Mouse (Mus musculus): Measurements from ENCODE around the gene Ptma. TPM values are rescaled to one million over a fixed set of nuclear protein-coding genes. Genes with fewer than 3 reads are reported as not detected.
"Not testable (repeated sequence)": the region's sequence is repeated elsewhere in the genome, so short reads cannot be mapped to it uniquely, and the experiment has no call there.

Gene Ptma
- polyA plus RNA-seq, 1 experiment from 2014 or later, result 2,826 TPM

DNA sequence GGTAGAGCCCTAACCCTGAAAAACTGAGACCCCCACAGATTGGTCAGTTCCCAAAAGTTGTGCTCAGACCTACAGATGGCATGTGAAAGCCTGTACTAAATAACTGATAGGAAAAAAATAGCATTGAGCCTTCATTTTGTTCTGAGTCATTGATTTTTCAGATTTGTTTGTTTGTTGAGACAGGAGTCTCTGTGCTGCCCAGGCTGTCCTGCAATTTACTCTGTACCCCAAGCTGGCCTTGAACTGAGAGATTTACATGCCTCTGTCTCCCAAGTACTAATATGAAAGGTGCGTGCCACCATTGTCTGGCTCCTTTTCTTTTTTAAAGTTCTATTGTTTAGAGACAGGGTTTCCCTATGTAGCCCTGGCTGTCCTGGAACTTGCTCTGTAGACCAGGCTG is 41.2 kb upstream of the Ptma start:
- 95% methylated on average over 1 of the region's 1 CpGs for WGBS
- no peak for ATAC-seq (replicated peaks; ENCODE audit: low FRiP score, low TSS enrichment, low read depth)

DNA sequence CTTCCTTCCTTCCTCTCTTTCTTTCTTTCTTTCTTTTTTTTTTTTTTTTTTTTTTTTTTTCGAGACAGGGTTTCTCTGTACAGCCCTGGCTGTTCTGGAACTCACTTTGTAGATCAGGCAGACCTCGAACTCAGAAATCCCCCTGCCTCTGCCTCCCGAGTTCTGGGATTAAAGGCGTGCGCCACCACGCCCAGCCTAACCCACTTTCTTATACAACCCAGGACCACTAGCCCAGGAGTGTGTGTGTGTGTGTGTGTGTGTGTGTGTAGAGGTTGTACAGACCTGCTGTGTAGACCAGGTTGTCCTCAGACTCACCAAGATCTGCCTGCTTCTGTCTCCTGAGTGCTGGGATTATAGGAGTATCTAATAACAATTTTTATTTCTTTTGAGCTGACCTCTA is 40.7 kb upstream of the Ptma start:
- H3K27me3 ChIP-seq (replicated peaks; ENCODE audit: control insufficient read depth, insufficient read depth, low read length); H3K36me3 ChIP-seq (ENCODE audit: control insufficient read depth, insufficient read depth, low read length): not testable (repeated sequence)

More for the DNA sequence above, 41.2 kb upstream of the Ptma start:
- H3K9me3 ChIP-seq (ENCODE audit: control insufficient read depth, low read length), result no peaks in the 10 kb centered on the region
- H3K36me3 ChIP-seq (ENCODE audit: control insufficient read depth, insufficient read depth, low read length), result no peaks in the 10 kb centered on the region
- DNase-seq (ENCODE audit: low spot score), result no peak
- H3K9ac ChIP-seq (ENCODE audit: low read length), result no peak overlapping the region
- no peak overlapping the region for H3K4me2 ChIP-seq (ENCODE audit: low read length)
- no peak overlapping the region for H3K4me3 ChIP-seq (ENCODE audit: low read depth, low read length)
- peaks cover 12% of the 10 kb centered on the region for H3K4me1 ChIP-seq (replicated peaks; ENCODE audit: control insufficient read depth, insufficient read depth, low read length)
- H3K27me3 ChIP-seq (replicated peaks; ENCODE audit: control insufficient read depth, insufficient read depth, low read length), result no peaks in the 10 kb centered on the region
- H3K27ac ChIP-seq (ENCODE audit: low read depth), result no peak overlapping the region

GRCm38 (mm10) chr1:86486703-86487294 is 39.7 kb upstream of the Ptma start:
- H3K9ac ChIP-seq (ENCODE audit: low read length), result peak overlapping the region; percentile 70
- peak overlapping the region; percentile 52 for H3K4me2 ChIP-seq (ENCODE audit: low read length)
- H3K36me3 ChIP-seq (ENCODE audit: control insufficient read depth, insufficient read depth, low read length), result no peaks in the 10 kb centered on the region
- peak overlapping the region; percentile 83 for H3K4me3 ChIP-seq (ENCODE audit: low read depth, low read length)
- peak overlapping the region; percentile 97 for H3K27ac ChIP-seq (ENCODE audit: low read depth)
- H3K4me1 ChIP-seq (replicated peaks; ENCODE audit: control insufficient read depth, insufficient read depth, low read length), result peaks cover 22% of the 10 kb centered on the region
- no peaks in the 10 kb centered on the region for H3K9me3 ChIP-seq (ENCODE audit: control insufficient read depth, low read length)
- DNase-seq (ENCODE audit: low spot score) (no peak), ATAC-seq (replicated peaks; ENCODE audit: low FRiP score, low TSS enrichment, low read depth) (no peak; the same call in 1 of the 2 replicates)
- WGBS, result 8% methylated on average over 13 of the region's 13 CpGs
- H3K27me3 ChIP-seq (replicated peaks; ENCODE audit: control insufficient read depth, insufficient read depth, low read length), result no peaks in the 10 kb centered on the region

More for the DNA sequence above, 40.7 kb upstream of the Ptma start:
- peaks cover 14% of the 10 kb centered on the region for H3K4me1 ChIP-seq (replicated peaks; ENCODE audit: control insufficient read depth, insufficient read depth, low read length)
- not testable (repeated sequence) for H3K4me2 ChIP-seq (ENCODE audit: low read length); H3K4me3 ChIP-seq (ENCODE audit: low read depth, low read length); ATAC-seq (replicated peaks; ENCODE audit: low FRiP score, low TSS enrichment, low read depth); H3K9ac ChIP-seq (ENCODE audit: low read length); DNase-seq (ENCODE audit: low spot score); H3K27ac ChIP-seq (ENCODE audit: low read depth); H3K9me3 ChIP-seq (ENCODE audit: control insufficient read depth, low read length)
- 95% methylated on average over 5 of the region's 6 CpGs for WGBS

- H3K36me3 ChIP-seq (ENCODE audit: control insufficient read depth, insufficient read depth, low read length), result no peaks in the 10 kb centered on the region
- H3K9ac ChIP-seq (ENCODE audit: low read length), result peak overlapping the region; percentile 97
- H3K9me3 ChIP-seq (ENCODE audit: control insufficient read depth, low read length), result no peaks in the 10 kb centered on the region
- peak overlapping the region; percentile 85 for H3K4me2 ChIP-seq (ENCODE audit: low read length)
- H3K27ac ChIP-seq (ENCODE audit: low read depth), result peak overlapping the region; percentile 97
- DNase-seq (ENCODE audit: low spot score) (peak; percentile 100), ATAC-seq (replicated peaks; ENCODE audit: low FRiP score, low TSS enrichment, low read depth) (peak; percentile 93)
- no peaks in the 10 kb centered on the region for H3K27me3 ChIP-seq (replicated peaks; ENCODE audit: control insufficient read depth, insufficient read depth, low read length)
- WGBS, result under 1% methylated on average over 74 of the region's 74 CpGs
- peaks cover 28% of the 10 kb centered on the region for H3K4me1 ChIP-seq (replicated peaks; ENCODE audit: control insufficient read depth, insufficient read depth, low read length)
- peak overlapping the region; percentile 83 for H3K4me3 ChIP-seq (ENCODE audit: low read depth, low read length)
Observed at GRCm38 (mm10) chr1:86487295-86487907, 39.1 kb upstream of the Ptma start.

DNA sequence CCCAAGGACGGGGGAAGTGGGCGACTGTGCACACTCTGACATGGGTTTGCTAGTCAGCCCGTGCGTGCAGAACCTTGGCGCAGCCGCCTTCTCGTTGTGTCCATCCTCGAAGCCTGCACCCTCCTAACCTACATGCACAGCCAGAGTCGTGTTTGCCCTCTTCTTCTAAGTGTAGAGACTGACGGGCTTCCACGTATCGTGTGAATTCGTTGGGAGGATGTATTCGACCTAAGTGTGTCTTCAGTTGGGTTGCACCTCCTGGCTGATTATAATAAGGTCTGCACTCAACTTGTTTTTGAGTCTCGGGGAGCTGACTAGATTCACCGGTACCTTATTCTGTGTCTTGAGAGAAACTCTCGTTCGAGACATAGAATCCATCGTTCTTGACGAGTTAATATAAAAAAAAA is 38.6 kb upstream of the Ptma start:
- peak overlapping the region; percentile 85 for H3K4me2 ChIP-seq (ENCODE audit: low read length)
- H3K4me1 ChIP-seq (replicated peaks; ENCODE audit: control insufficient read depth, insufficient read depth, low read length), result peaks cover 34% of the 10 kb centered on the region
- H3K27me3 ChIP-seq (replicated peaks; ENCODE audit: control insufficient read depth, insufficient read depth, low read length), result no peaks in the 10 kb centered on the region
- peak overlapping the region; percentile 97 for H3K9ac ChIP-seq (ENCODE audit: low read length)
- WGBS, result 7% methylated on average over 20 of the region's 20 CpGs
- H3K27ac ChIP-seq (ENCODE audit: low read depth), result peak overlapping the region; percentile 97
- H3K36me3 ChIP-seq (ENCODE audit: control insufficient read depth, insufficient read depth, low read length), result no peaks in the 10 kb centered on the region
- DNase-seq (ENCODE audit: low spot score) (no peak), ATAC-seq (replicated peaks; ENCODE audit: low FRiP score, low TSS enrichment, low read depth) (no peak; the same call in 1 of the 2 replicates)
- peak overlapping the region; percentile 83 for H3K4me3 ChIP-seq (ENCODE audit: low read depth, low read length)
- no peaks in the 10 kb centered on the region for H3K9me3 ChIP-seq (ENCODE audit: control insufficient read depth, low read length)

DNA sequence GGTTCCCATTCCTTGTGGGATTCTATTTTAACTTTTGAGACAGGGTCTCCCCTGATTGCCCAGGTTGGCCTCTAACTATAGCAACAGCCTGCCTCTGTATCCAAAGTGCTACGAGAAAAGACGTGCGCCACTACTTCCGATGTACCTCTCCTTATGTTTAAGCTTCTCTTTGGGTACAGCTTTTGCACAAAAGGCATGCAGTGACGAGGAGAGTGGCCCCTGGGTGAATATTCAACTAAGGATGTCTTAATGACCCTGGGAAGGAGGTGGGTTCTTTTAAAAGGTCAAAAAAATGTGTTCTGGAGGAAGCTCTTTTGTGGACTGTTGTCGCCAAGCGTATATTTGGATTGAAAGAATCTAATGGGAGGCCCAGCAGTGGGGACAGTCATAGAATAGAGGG is 38.2 kb upstream of the Ptma start:
- ATAC-seq (replicated peaks; ENCODE audit: low FRiP score, low TSS enrichment, low read depth) (no peak), DNase-seq (ENCODE audit: low spot score) (no peak)
- WGBS, result 54% methylated on average over 7 of the region's 7 CpGs
- H3K4me1 ChIP-seq (replicated peaks; ENCODE audit: control insufficient read depth, insufficient read depth, low read length), result peaks cover 35% of the 10 kb centered on the region
- H3K4me2 ChIP-seq (ENCODE audit: low read length), result peak overlapping the region; percentile 85
- H3K36me3 ChIP-seq (ENCODE audit: control insufficient read depth, insufficient read depth, low read length), result no peaks in the 10 kb centered on the region
- H3K4me3 ChIP-seq (ENCODE audit: low read depth, low read length), result peak overlapping the region; percentile 83
- H3K27me3 ChIP-seq (replicated peaks; ENCODE audit: control insufficient read depth, insufficient read depth, low read length), result no peaks in the 10 kb centered on the region
- H3K9me3 ChIP-seq (ENCODE audit: control insufficient read depth, low read length), result no peaks in the 10 kb centered on the region
- H3K27ac ChIP-seq (ENCODE audit: low read depth), result peak overlapping the region; percentile 97
- peak overlapping the region; percentile 97 for H3K9ac ChIP-seq (ENCODE audit: low read length)

DNA sequence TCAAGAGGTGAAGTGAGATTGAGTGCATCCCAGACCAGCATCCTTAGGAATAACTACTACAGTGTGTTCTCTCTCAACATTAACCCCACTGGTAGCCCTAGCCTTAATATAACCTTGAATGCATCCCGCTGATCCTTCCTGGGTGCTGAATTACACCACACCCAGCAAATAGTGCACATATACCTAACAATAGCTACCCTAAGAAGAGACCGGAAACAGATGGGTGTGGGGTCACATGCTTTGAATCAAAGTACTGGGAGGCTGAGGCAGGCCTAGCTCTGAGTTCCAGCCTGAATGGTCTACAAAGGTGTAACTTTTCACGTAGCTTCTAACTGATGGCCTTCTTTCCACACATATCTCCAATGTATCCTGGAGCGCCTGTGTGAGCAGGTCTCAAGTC is 37.8 kb upstream of the Ptma start:
- no peaks in the 10 kb centered on the region for H3K9me3 ChIP-seq (ENCODE audit: control insufficient read depth, low read length)
- H3K36me3 ChIP-seq (ENCODE audit: control insufficient read depth, insufficient read depth, low read length), result no peaks in the 10 kb centered on the region
- ATAC-seq (replicated peaks; ENCODE audit: low FRiP score, low TSS enrichment, low read depth), result no peak
- DNase-seq (ENCODE audit: low spot score), result no peak
- peak overlapping the region; percentile 85 for H3K4me2 ChIP-seq (ENCODE audit: low read length)
- H3K27me3 ChIP-seq (replicated peaks; ENCODE audit: control insufficient read depth, insufficient read depth, low read length), result no peaks in the 10 kb centered on the region
- H3K9ac ChIP-seq (ENCODE audit: low read length), result peak overlapping the region; percentile 97
- peak overlapping the region; percentile 97 for H3K27ac ChIP-seq (ENCODE audit: low read depth)
- peaks cover 35% of the 10 kb centered on the region for H3K4me1 ChIP-seq (replicated peaks; ENCODE audit: control insufficient read depth, insufficient read depth, low read length)
- 92% methylated on average over 4 of the region's 4 CpGs for WGBS
- peak overlapping the region; percentile 83 for H3K4me3 ChIP-seq (ENCODE audit: low read depth, low read length)

DNA sequence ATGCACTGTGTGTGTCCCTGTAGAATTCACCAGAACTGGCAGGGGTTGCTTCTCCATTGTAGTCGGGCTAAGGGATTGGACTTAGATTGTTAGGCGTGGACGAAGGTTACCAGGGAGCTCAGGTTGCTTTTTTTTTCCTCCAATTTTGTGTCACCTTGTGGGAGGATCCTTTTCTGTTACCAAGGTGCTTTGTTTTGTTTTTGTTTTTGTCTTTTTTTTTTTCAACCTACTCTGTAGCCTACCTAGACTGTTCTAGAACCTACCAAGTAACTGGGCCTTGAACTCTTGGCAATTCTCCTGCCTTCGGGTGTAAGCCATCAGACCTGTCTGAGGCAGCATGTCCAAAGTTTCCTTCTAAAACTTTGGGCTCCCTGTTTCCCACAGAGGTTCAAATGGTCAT is 36.6 kb upstream of the Ptma start:
- Histone ChIP-seq H3K9ac (ENCODE audit: low read length) (no peak overlapping the region), H3K36me3 (ENCODE audit: control insufficient read depth, insufficient read depth, low read length) (no peaks in the 10 kb centered on the region), H3K4me2 (ENCODE audit: low read length) (no peak overlapping the region), H3K27ac (ENCODE audit: low read depth) (no peak overlapping the region), H3K27me3 (replicated peaks; ENCODE audit: control insufficient read depth, insufficient read depth, low read length) (no peaks in the 10 kb centered on the region), H3K9me3 (ENCODE audit: control insufficient read depth, low read length) (no peaks in the 10 kb centered on the region), H3K4me3 (ENCODE audit: low read depth, low read length) (no peak overlapping the region), H3K4me1 (replicated peaks; ENCODE audit: control insufficient read depth, insufficient read depth, low read length) (peaks cover 35% of the 10 kb centered on the region)
- ATAC-seq (replicated peaks; ENCODE audit: low FRiP score, low TSS enrichment, low read depth) (no peak), DNase-seq (ENCODE audit: low spot score) (no peak)
- 93% methylated on average over 4 of the region's 4 CpGs for WGBS

DNA sequence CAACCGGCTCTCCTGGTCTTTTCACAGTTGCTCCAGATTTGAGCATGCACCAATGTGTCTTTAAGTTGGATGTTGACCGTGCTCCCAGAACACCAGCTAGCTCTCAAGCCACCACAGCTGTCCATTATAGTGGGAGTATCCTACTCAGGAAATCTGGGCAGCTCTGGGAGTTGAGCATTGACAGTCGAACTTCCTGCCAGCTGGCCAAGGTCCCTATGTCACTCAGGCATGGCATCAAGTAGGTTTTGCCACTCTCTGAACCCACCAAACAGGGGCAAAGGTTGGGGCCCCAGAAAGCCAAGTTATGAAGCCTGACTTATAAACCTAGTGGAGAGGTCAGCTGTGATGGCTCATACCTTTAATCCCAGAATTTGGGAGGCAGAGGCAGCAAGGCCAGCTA is 35.8 kb upstream of the Ptma start:
- no peak overlapping the region for H3K9ac ChIP-seq (ENCODE audit: low read length)
- H3K36me3 ChIP-seq (ENCODE audit: control insufficient read depth, insufficient read depth, low read length), result no peaks in the 10 kb centered on the region
- WGBS, result 84% methylated on average over 3 of the region's 3 CpGs
- no peak for DNase-seq (ENCODE audit: low spot score)
- no peak for ATAC-seq (replicated peaks; ENCODE audit: low FRiP score, low TSS enrichment, low read depth)
- H3K4me3 ChIP-seq (ENCODE audit: low read depth, low read length), result no peak overlapping the region
- peaks cover 35% of the 10 kb centered on the region for H3K4me1 ChIP-seq (replicated peaks; ENCODE audit: control insufficient read depth, insufficient read depth, low read length)
- no peaks in the 10 kb centered on the region for H3K9me3 ChIP-seq (ENCODE audit: control insufficient read depth, low read length)
- no peaks in the 10 kb centered on the region for H3K27me3 ChIP-seq (replicated peaks; ENCODE audit: control insufficient read depth, insufficient read depth, low read length)
- no peak overlapping the region for H3K4me2 ChIP-seq (ENCODE audit: low read length)
- no peak overlapping the region; the same call in 1 of the 2 replicates for H3K27ac ChIP-seq (ENCODE audit: low read depth)

Measured in intestine, embryonic 14.5 days (tissue).